Mouse (Mus musculus) liver, embryonic 16.5 days (tissue): ENCODE data around the gene Tmem273. TPM values are rescaled to one million over a fixed set of nuclear protein-coding genes. Genes with fewer than 3 reads are reported as not detected.

Source experiments
- ATAC-seq: fragments of 200-750 bp; cut with Nextera tagmentation; 2 replicates; pipeline ENCODE4 v1.8.0; 2017; ENCODE audit warnings: low read depth, mild to moderate bottlenecking, moderate number of reproducible peaks, moderate library complexity
- H3K27ac ChIP-seq: fragments of 300-500 bp; sonication (generic); 2 replicates; pipeline ENCODE4 v1.5.1; 2014; ENCODE audit warnings: mild to moderate bottlenecking, low read length
- H3K27me3 ChIP-seq: fragments of 300-500 bp; sonication (generic); 2 replicates; pipeline ENCODE4 v1.6.1; 2014; ENCODE audit warnings: low read depth, low read length, mixed read lengths; ENCODE audit not compliant: control insufficient read depth, insufficient read depth
- H3K36me3 ChIP-seq: fragments of 300-500 bp; sonication (generic); 2 replicates; pipeline ENCODE4 v1.6.1; 2014; ENCODE audit warnings: mild to moderate bottlenecking; ENCODE audit not compliant: control insufficient read depth, insufficient read depth
- H3K4me1 ChIP-seq: fragments of 300-500 bp; sonication (generic); 2 replicates; pipeline ENCODE4 v1.6.1; 2014; ENCODE audit warnings: low read depth, low read length, mixed read lengths; ENCODE audit not compliant: control insufficient read depth
- H3K4me2 ChIP-seq: fragments of 300-500 bp; sonication (generic); 2 replicates; pipeline ENCODE4 v1.6.1; 2014; ENCODE audit warnings: low read depth, low read length, mixed read lengths
- H3K4me3 ChIP-seq: fragments of 300-500 bp; sonication (generic); 2 replicates; pipeline ENCODE4 v1.5.1; 2014; ENCODE audit warnings: low read depth, mild to moderate bottlenecking, low read length
- H3K9ac ChIP-seq: fragments of 300-500 bp; sonication (generic); 2 replicates; pipeline ENCODE4 v1.6.1; 2014; ENCODE audit warnings: low read depth, low read length
- H3K9me3 ChIP-seq: fragments of 300-500 bp; sonication (generic); replicated peaks from 2 replicates; pipeline ENCODE4 v1.6.1; 2016; ENCODE audit warnings: low read length; ENCODE audit not compliant: control insufficient read depth
- WGBS: fragments of 180-500 bp; shearing (Covaris S2); extraction: QIAGEN DNeasy Blood & Tissue Kit; methylation state at CpG from one replicate; pipeline ENCODE4 v1.1.7; 2014; ENCODE audit not compliant: insufficient replicate concordance; 5-methylcytosine and 5-hydroxymethylcytosine counted together
- polyA plus RNA-seq: library from polyadenylated mRNA; unstranded; fragments of >200 nt; fragmentation: Nextera tagmentation; extraction: Ambion mirVana; gene quantifications from 2 replicates; pipeline ENCODE4 v1.2.1, GENCODE M21; 2015

The Tmem273 gene
- polyA plus RNA-seq, 1 experiment from 2014 or later, result 1.6 TPM

GRCm38 (mm10) chr14:32835181-32835580 lies 49.4 kb downstream of the Tmem273 start:
- 66% methylated on average over 14 of the region's 14 CpGs for WGBS
- H3K27me3 ChIP-seq, result no peaks in the 10 kb centered on the region

DNA sequence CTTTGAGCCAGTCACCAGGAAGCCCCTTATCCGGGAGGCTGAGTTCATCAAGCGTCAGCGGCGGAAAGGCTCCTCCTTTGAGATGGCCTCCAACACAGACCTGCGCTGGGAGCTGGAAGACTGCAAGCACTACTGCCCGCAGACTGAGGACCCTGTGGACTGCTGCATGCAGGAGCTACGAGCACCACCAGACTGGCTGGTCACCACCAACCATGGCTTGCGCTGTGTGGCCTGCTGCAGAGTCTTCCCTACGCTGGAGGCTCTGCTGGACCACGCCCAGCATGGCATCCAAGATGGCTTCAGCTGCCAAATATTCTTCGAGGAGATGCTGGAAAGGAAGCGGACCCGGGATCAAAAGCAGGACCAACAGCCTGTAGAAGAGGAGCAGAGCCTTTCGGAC lies 49.8 kb downstream of the Tmem273 start:
- Histone ChIP-seq H3K9ac (no peak overlapping the region), H3K4me3 (no peak overlapping the region), H3K36me3 (no peaks in the 10 kb centered on the region), H3K27me3 (no peaks in the 10 kb centered on the region), H3K4me1 (no peaks in the 10 kb centered on the region), H3K4me2 (no peak overlapping the region), H3K27ac (no peak overlapping the region), H3K9me3 (no peaks in the 10 kb centered on the region)
- WGBS, result 67% methylated on average over 14 of the region's 14 CpGs
- ATAC-seq, result no peak

More at GRCm38 (mm10) chr14:32835181-32835580, 49.4 kb downstream of the Tmem273 start:
- Histone ChIP-seq H3K9ac (no peak overlapping the region), H3K9me3 (no peaks in the 10 kb centered on the region), H3K36me3 (no peaks in the 10 kb centered on the region), H3K27ac (no peak overlapping the region), H3K4me1 (no peaks in the 10 kb centered on the region), H3K4me3 (no peak overlapping the region), H3K4me2 (no peak overlapping the region)
- no peak for ATAC-seq

DNA sequence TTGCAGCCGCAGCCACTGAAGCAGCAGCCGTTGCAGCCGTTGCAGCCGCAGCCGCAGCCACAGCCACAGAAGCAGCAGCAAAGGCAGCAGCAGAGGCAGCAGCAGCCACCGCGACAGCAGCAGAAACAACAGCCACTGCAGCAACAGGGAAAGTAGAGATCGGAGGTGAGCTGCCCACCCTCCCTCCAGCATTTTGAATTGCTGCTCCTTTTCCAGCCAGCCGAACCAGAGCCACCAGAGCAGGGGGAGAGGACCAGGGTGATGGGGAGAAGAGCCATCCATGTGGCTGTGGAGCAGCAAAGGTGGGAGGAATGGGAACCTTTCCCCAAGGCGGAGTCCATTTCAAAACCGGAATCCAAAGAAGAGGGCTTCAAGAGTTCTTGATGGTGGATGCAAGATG lies 50.4 kb downstream of the Tmem273 start:
- ATAC-seq, result no peak
- Histone ChIP-seq H3K27ac (no peak overlapping the region), H3K4me2 (no peak overlapping the region), H3K4me3 (no peak overlapping the region), H3K4me1 (no peaks in the 10 kb centered on the region), H3K9me3 (no peaks in the 10 kb centered on the region), H3K36me3 (no peaks in the 10 kb centered on the region), H3K9ac (no peak overlapping the region), H3K27me3 (no peaks in the 10 kb centered on the region)
- 77% methylated on average over 11 of the region's 11 CpGs for WGBS

- H3K36me3 ChIP-seq, result no peaks in the 10 kb centered on the region
- no peaks in the 10 kb centered on the region for H3K4me1 ChIP-seq
- no peak for ATAC-seq
- H3K9me3 ChIP-seq, result no peaks in the 10 kb centered on the region
- no peak overlapping the region for H3K27ac ChIP-seq
- no peaks in the 10 kb centered on the region for H3K27me3 ChIP-seq
- no peak overlapping the region for H3K4me2 ChIP-seq
- no peak overlapping the region for H3K9ac ChIP-seq
- no peak overlapping the region for H3K4me3 ChIP-seq
Observed at GRCm38 (mm10) chr14:32842052-32842451, 56.3 kb downstream of the Tmem273 start.

GRCm38 (mm10) chr14:32854059-32854458 lies 68.3 kb downstream of the Tmem273 start:
- H3K27me3 ChIP-seq, result peaks cover 12% of the 10 kb centered on the region

GRCm38 (mm10) chr14:32856246-32856645 lies 70.5 kb downstream of the Tmem273 start:
- Histone ChIP-seq H3K9me3 (no peaks in the 10 kb centered on the region), H3K4me1 (no peaks in the 10 kb centered on the region), H3K4me3 (no peak overlapping the region), H3K9ac (no peak overlapping the region), H3K4me2 (no peak overlapping the region), H3K36me3 (no peaks in the 10 kb centered on the region), H3K27ac (no peak overlapping the region), H3K27me3 (peaks cover 12% of the 10 kb centered on the region)
- no peak for ATAC-seq
- WGBS, result 27% methylated on average over 5 of the region's 5 CpGs

More at GRCm38 (mm10) chr14:32854059-32854458, 68.3 kb downstream of the Tmem273 start:
- 69% methylated on average over 4 of the region's 4 CpGs for whole genome bisulfite sequencing
- H3K36me3 ChIP-seq, result no peaks in the 10 kb centered on the region
- H3K27ac ChIP-seq, result no peak overlapping the region
- no peak overlapping the region for H3K9ac ChIP-seq
- H3K4me1 ChIP-seq, result no peaks in the 10 kb centered on the region
- no peak for ATAC-seq
- no peak overlapping the region for H3K4me2 ChIP-seq
- no peak overlapping the region for H3K4me3 ChIP-seq
- H3K9me3 ChIP-seq, result no peaks in the 10 kb centered on the region

GRCm38 (mm10) chr14:32856681-32857328 lies 71.0 kb downstream of the Tmem273 start, which contains the start of gene Vstm4:
Gene Vstm4, plus strand, starts transcription at chr14:32856756.
- Histone ChIP-seq H3K4me2 (peak within 1 kb of the TSS; percentile 50), H3K4me3 (peak within 1 kb of the TSS; percentile 50), H3K36me3 (no peaks in the 10 kb centered on the region), H3K9me3 (no peaks in the 10 kb centered on the region), H3K27me3 (peaks cover 12% of the 10 kb centered on the region), H3K4me1 (no peaks in the 10 kb centered on the region), H3K27ac (no peak within 1 kb of the TSS), H3K9ac (peak within 1 kb of the TSS; percentile 51; the same call in 1 of the 2 replicates)
- 2% methylated on average over 66 of the region's 68 CpGs for WGBS
- ATAC-seq, result peak; percentile 70

GRCm38 (mm10) chr14:32858361-32858760 lies 72.6 kb downstream of the Tmem273 start:
- no peak for ATAC-seq
- Histone ChIP-seq H3K36me3 (no peaks in the 10 kb centered on the region), H3K27ac (no peak overlapping the region), H3K4me1 (no peaks in the 10 kb centered on the region), H3K9me3 (no peaks in the 10 kb centered on the region), H3K27me3 (peaks cover 12% of the 10 kb centered on the region), H3K4me3 (no peak overlapping the region), H3K9ac (no peak overlapping the region), H3K4me2 (no peak overlapping the region)
- WGBS, result 64% methylated on average over 10 of the region's 10 CpGs

GRCm38 (mm10) chr14:32858941-32859510 lies 73.3 kb downstream of the Tmem273 start:
- H3K9ac ChIP-seq, result no peak overlapping the region
- H3K36me3 ChIP-seq, result no peaks in the 10 kb centered on the region
- 39% methylated on average over 6 of the region's 6 CpGs for WGBS
- H3K4me1 ChIP-seq, result no peaks in the 10 kb centered on the region
- no peaks in the 10 kb centered on the region for H3K9me3 ChIP-seq
- peaks cover 12% of the 10 kb centered on the region for H3K27me3 ChIP-seq
- H3K4me3 ChIP-seq, result no peak overlapping the region
- no peak overlapping the region for H3K4me2 ChIP-seq
- ATAC-seq, result no peak
- H3K27ac ChIP-seq, result no peak overlapping the region
